In the genomic region with DNA sequence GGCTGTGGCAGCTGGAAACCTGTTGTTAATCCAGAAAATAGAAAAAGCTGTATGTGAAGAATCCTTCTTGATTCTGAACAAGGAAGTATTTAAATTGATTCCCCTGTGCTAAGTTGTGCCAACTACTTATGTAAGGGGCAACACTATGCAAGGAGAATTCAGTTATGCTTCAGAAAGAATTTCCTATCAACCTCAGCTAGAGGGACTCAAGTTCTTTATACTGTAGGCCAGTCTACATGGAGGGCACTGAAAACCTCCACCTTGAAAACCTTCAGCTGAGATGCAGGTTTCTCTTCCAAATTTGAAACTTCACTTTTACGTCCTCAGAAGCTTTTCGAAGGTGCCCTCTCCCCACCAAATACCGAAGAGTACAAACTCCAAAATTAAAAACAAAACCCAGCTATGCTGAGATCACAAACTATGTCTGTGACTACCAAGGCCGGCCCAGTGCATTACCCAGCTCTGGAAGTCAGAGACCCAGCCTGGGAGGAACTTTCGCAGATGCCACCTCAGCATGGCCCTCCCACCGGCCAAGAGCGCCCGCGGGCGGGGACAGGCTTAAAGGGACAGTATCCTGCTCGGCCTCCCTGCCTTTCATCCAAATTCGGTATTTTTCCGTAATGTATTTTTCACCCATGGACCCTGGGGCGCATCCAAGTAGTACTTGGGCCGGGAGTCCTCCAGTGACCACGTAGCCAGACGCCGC, we compare ENCODE assay signal across 8 mouse cellular contexts. TPM values are rescaled to one million over a fixed set of nuclear protein-coding genes. Genes with fewer than 3 reads are reported as not detected.
A peak's percentile ranks its signal among the peaks of the same experiment; 100 is the strongest.
DNase-seq lines count a peak whose midpoint lies in the region; ATAC-seq and TF ChIP-seq lines count a peak whose summit lies in the region.

No protein-coding gene starts in this region.

- H3K4me3 ChIP-seq in cerebellum, adult 2 months (replicated peaks; ENCODE audit: insufficient read depth, low read depth, low read length), result peak overlapping the region; percentile 76
- peak overlapping the region; percentile 59 for H3K4me3 ChIP-seq in forebrain, postnatal 0 days (ENCODE audit: low read depth, low read length)
- peak overlapping the region; percentile 96 for H3K4me3 ChIP-seq in lung, postnatal 0 days (ENCODE audit: low read depth, low read length)

- peaks cover 6% of the 10 kb centered on the region; the same call in 1 of the 2 replicates for H3K4me1 ChIP-seq in cerebellum, adult 2 months (ENCODE audit: control insufficient read depth, insufficient read depth, low read length)
- H3K4me1 ChIP-seq in forebrain, postnatal 0 days (ENCODE audit: insufficient read depth), result no peaks in the 10 kb centered on the region; the same call in 1 of the 2 replicates
- peaks cover 15% of the 10 kb centered on the region; the same call in 1 of the 2 replicates for H3K4me1 ChIP-seq in lung, postnatal 0 days (ENCODE audit: insufficient read depth, low read depth, low read length)

- TF ChIP-seq POLR2A in cerebellum, adult 2 months (IDR thresholded peaks at IDR 0.05; ENCODE audit: borderline replicate concordance, insufficient read depth, low read length), result no peak

- 2% methylated on average over 18 of the region's 18 CpGs for WGBS in cerebellum, adult 2 months
- 7% methylated on average over 18 of the region's 18 CpGs for WGBS in forebrain, postnatal 0 days
- WGBS in lung, postnatal 0 days, result 2% methylated on average over 18 of the region's 18 CpGs

- no peaks in the 10 kb centered on the region for H3K36me3 ChIP-seq in forebrain, postnatal 0 days (ENCODE audit: insufficient read depth)
- 0 out of 2 replicates have a peak, but pooled peaks cover 3% of the 10 kb centered on the region for H3K36me3 ChIP-seq in lung, postnatal 0 days (ENCODE audit: insufficient read depth, low read length)

- H3K9ac ChIP-seq in forebrain, postnatal 0 days, result peak overlapping the region; percentile 62
- peak overlapping the region; percentile 94 for H3K9ac ChIP-seq in lung, postnatal 0 days (replicated peaks; ENCODE audit: low read depth)

- no peak for TF ChIP-seq CTCF in cerebellum, adult 2 months (IDR thresholded peaks at IDR 0.05; ENCODE audit: borderline replicate concordance, insufficient read depth, low read depth, low read length)
- 0 out of 2 replicates have a peak, but pooled peaks have one; percentile 9 for TF ChIP-seq CTCF in forebrain, postnatal 0 days (IDR thresholded peaks at IDR 0.05; ENCODE audit: low read depth)
- TF ChIP-seq CTCF in lung, postnatal 0 days (IDR thresholded peaks at IDR 0.05), result peak; percentile 9; the same call in 1 of the 2 replicates

- peak; percentile 80 for ATAC-seq in forebrain, postnatal 0 days
- peak; percentile 90 for ATAC-seq in lung, postnatal 0 days

- TF ChIP-seq EP300 in lung, postnatal 0 days (IDR thresholded peaks at IDR 0.05), result no peak

- H3K27me3 ChIP-seq in cerebellum, adult 2 months (ENCODE audit: control insufficient read depth, insufficient read depth, low read length), result no peaks in the 10 kb centered on the region
- no peaks in the 10 kb centered on the region for H3K27me3 ChIP-seq in forebrain, postnatal 0 days (ENCODE audit: insufficient read depth, low read length)
- no peaks in the 10 kb centered on the region for H3K27me3 ChIP-seq in lung, postnatal 0 days (replicated peaks; ENCODE audit: insufficient read depth, low read length)

- peak overlapping the region; percentile 98 for H3K4me2 ChIP-seq in forebrain, postnatal 0 days (ENCODE audit: low read depth)
- H3K4me2 ChIP-seq in lung, postnatal 0 days (replicated peaks; ENCODE audit: low read depth, low read length), result peak overlapping the region; percentile 58

- H3K27ac ChIP-seq in cerebellum, adult 2 months (ENCODE audit: insufficient read depth, low read length), result peak overlapping the region; percentile 71; the same call in 1 of the 2 replicates
- H3K27ac ChIP-seq in forebrain, postnatal 0 days (ENCODE audit: low read depth, low read length), result peak overlapping the region; percentile 50; the same call in 1 of the 2 replicates
- H3K27ac ChIP-seq in lung, postnatal 0 days (ENCODE audit: low read length), result peak overlapping the region; percentile 98

- H3K9me3 ChIP-seq in forebrain, postnatal 0 days (ENCODE audit: low read length), result no peaks in the 10 kb centered on the region
- no peaks in the 10 kb centered on the region for H3K9me3 ChIP-seq in lung, postnatal 0 days (ENCODE audit: low read length)

- peak; percentile 65 for DNase-seq in MEL-GATA-1-ER (ENCODE audit: extremely low read depth, low read depth)
- DNase-seq in cerebellum, adult 2 months, result peak; percentile 80 to 82
- DNase-seq in forebrain, postnatal 0 days, result peak; percentile 26
- peak; percentile 83 for DNase-seq in heart, postnatal 4 days
- peak; percentile 36 to 38 for DNase-seq in layer of hippocampus, adult 8-10 months (ENCODE audit: low spot score in 2 of 2)
- peak; percentile 91 for DNase-seq in lung, postnatal 0 days (ENCODE audit: low spot score)
- peak; percentile 82 for DNase-seq in ovary, postnatal 36 days (ENCODE audit: low spot score)
- peak; percentile 58 for DNase-seq in thymus, postnatal 25 days

RNA-seq across cellular contexts. Expression of gene Hdlbp, which starts 34.1 kb away (rescaled TPM):
- polyA plus RNA-seq in cerebellum, adult 2 months (2012; rRNA removed), result 105 and 111 TPM in 2 replicates
- 61.1 and 69.4 TPM in 2 replicates for total RNA-seq in forebrain, postnatal 0 days (2014; rRNA removed)
- polyA plus RNA-seq in forebrain, postnatal 0 days (2015; fragmentation: Nextera tagmentation; extraction: Ambion mirVana), result 55.6 and 78.3 TPM in 2 replicates
- 100 to 1,000 TPM; 317 to 330 TPM for total RNA-seq in heart, postnatal 4 days (2021)
- total RNA-seq in layer of hippocampus, adult 8-10 months (2022), result 100 to 1,000 TPM; 144 to 186 (median 160) TPM
- 172 and 175 TPM in 2 replicates for polyA plus RNA-seq in lung, postnatal 0 days (2015; fragmentation: Nextera tagmentation; extraction: Ambion mirVana)

Comparison
In these comparisons a context has a peak if more than half of its experiments do, and no peak if none do; other contexts are left out.
1. Peak in every context shown above with its lines: DNase-seq, ATAC-seq, H3K4me3 ChIP-seq and H3K27ac ChIP-seq.
2. DNase-seq: peak in every context shown above with its lines; median percentile 91 in lung, postnatal 0 days; 83 in heart, postnatal 4 days; 82 in ovary, postnatal 36 days; 81 in cerebellum, adult 2 months; 65 in MEL-GATA-1-ER; 58 in thymus, postnatal 25 days; 37 in layer of hippocampus, adult 8-10 months; 26 in forebrain, postnatal 0 days.